Mouse (Mus musculus): ENCODE measurements at regions not wholly inside any gene's neighbourhood (a gene's known extent, or its start where the extent isn't known, plus 50 kb on each side); places are given as distances from the start of the nearest gene placed in this dataset.

GRCm38 (mm10) chr8:34756916-34757315, 645.4 kb upstream of the Gm10131 start:
- no peak overlapping the region for H3K27ac ChIP-seq (ENCODE audit: insufficient read depth, low read depth, low read length)
- TF ChIP-seq POLR2A (IDR thresholded peaks at IDR 0.05; ENCODE audit: insufficient read depth, low read depth, low read length) (no peak), CTCF (IDR thresholded peaks at IDR 0.05; ENCODE audit: insufficient read depth, low read depth, low read length) (no peak)
- H3K4me3 ChIP-seq (ENCODE audit: insufficient read depth, low read depth, low read length): no peak overlapping the region
- WGBS: 100% methylated on average over 2 of the region's 2 CpGs
- no peaks in the 10 kb centered on the region for H3K4me1 ChIP-seq (ENCODE audit: control insufficient read depth, insufficient read depth, low read length)

GRCm38 (mm10) chr8:34756171-34756570, 644.6 kb upstream of the Gm10131 start:
- H3K27ac ChIP-seq (ENCODE audit: insufficient read depth, low read depth, low read length): no peak overlapping the region
- no peaks in the 10 kb centered on the region for H3K4me1 ChIP-seq (ENCODE audit: control insufficient read depth, insufficient read depth, low read length)
- TF ChIP-seq CTCF (IDR thresholded peaks at IDR 0.05; ENCODE audit: insufficient read depth, low read depth, low read length): no peak
- TF ChIP-seq POLR2A (IDR thresholded peaks at IDR 0.05; ENCODE audit: insufficient read depth, low read depth, low read length): no peak
- WGBS: 95% methylated on average over 4 of the region's 4 CpGs
- no peak overlapping the region for H3K4me3 ChIP-seq (ENCODE audit: insufficient read depth, low read depth, low read length)

GRCm38 (mm10) chr8:34755480-34755879, 643.9 kb upstream of the Gm10131 start:
- Histone ChIP-seq H3K4me3 (ENCODE audit: insufficient read depth, low read depth, low read length) (no peak overlapping the region), H3K4me1 (ENCODE audit: control insufficient read depth, insufficient read depth, low read length) (no peaks in the 10 kb centered on the region), H3K27ac (ENCODE audit: insufficient read depth, low read depth, low read length) (no peak overlapping the region)
- WGBS: 86% methylated on average over 4 of the region's 4 CpGs
- TF ChIP-seq CTCF (IDR thresholded peaks at IDR 0.05; ENCODE audit: insufficient read depth, low read depth, low read length) (no peak), POLR2A (IDR thresholded peaks at IDR 0.05; ENCODE audit: insufficient read depth, low read depth, low read length) (no peak)

GRCm38 (mm10) chr8:34753046-34753445, 641.5 kb upstream of the Gm10131 start:
- H3K4me3 ChIP-seq (ENCODE audit: insufficient read depth, low read depth, low read length): no peak overlapping the region
- H3K27ac ChIP-seq (ENCODE audit: insufficient read depth, low read depth, low read length): no peak overlapping the region
- WGBS: 88% methylated on average over 10 of the region's 10 CpGs
- TF ChIP-seq POLR2A (IDR thresholded peaks at IDR 0.05; ENCODE audit: insufficient read depth, low read depth, low read length): no peak
- no peak for TF ChIP-seq CTCF (IDR thresholded peaks at IDR 0.05; ENCODE audit: insufficient read depth, low read depth, low read length)
- no peaks in the 10 kb centered on the region for H3K4me1 ChIP-seq (ENCODE audit: control insufficient read depth, insufficient read depth, low read length)

- H3K4me1 ChIP-seq (ENCODE audit: control insufficient read depth, insufficient read depth, low read length): no peaks in the 10 kb centered on the region
- no peak for TF ChIP-seq POLR2A (IDR thresholded peaks at IDR 0.05; ENCODE audit: insufficient read depth, low read depth, low read length)
- no peak for TF ChIP-seq CTCF (IDR thresholded peaks at IDR 0.05; ENCODE audit: insufficient read depth, low read depth, low read length)
- no peak overlapping the region for H3K4me3 ChIP-seq (ENCODE audit: insufficient read depth, low read depth, low read length)
- 65% methylated on average over 8 of the region's 8 CpGs for WGBS
- no peak overlapping the region for H3K27ac ChIP-seq (ENCODE audit: insufficient read depth, low read depth, low read length)
Measured at GRCm38 (mm10) chr8:34748521-34748920, 637.0 kb upstream of the Gm10131 start.

- WGBS: 95% methylated on average over 7 of the region's 7 CpGs
- no peaks in the 10 kb centered on the region for H3K4me1 ChIP-seq (ENCODE audit: control insufficient read depth, insufficient read depth, low read length)
Measured at GRCm38 (mm10) chr8:34745706-34746105, 634.2 kb upstream of the Gm10131 start.

GRCm38 (mm10) chr8:34744682-34745081, 633.1 kb upstream of the Gm10131 start:
- 68% methylated on average over 4 of the region's 4 CpGs for WGBS
- no peaks in the 10 kb centered on the region for H3K4me1 ChIP-seq (ENCODE audit: control insufficient read depth, insufficient read depth, low read length)
- TF ChIP-seq POLR2A (IDR thresholded peaks at IDR 0.05; ENCODE audit: insufficient read depth, low read depth, low read length) (no peak), CTCF (IDR thresholded peaks at IDR 0.05; ENCODE audit: insufficient read depth, low read depth, low read length) (no peak)
- H3K27ac ChIP-seq (ENCODE audit: insufficient read depth, low read depth, low read length): no peak overlapping the region
- no peak overlapping the region for H3K4me3 ChIP-seq (ENCODE audit: insufficient read depth, low read depth, low read length)

More at GRCm38 (mm10) chr8:34745706-34746105, 634.2 kb upstream of the Gm10131 start:
- TF ChIP-seq POLR2A (IDR thresholded peaks at IDR 0.05; ENCODE audit: insufficient read depth, low read depth, low read length) (no peak), CTCF (IDR thresholded peaks at IDR 0.05; ENCODE audit: insufficient read depth, low read depth, low read length) (no peak)
- Histone ChIP-seq H3K27ac (ENCODE audit: insufficient read depth, low read depth, low read length) (no peak overlapping the region), H3K4me3 (ENCODE audit: insufficient read depth, low read depth, low read length) (no peak overlapping the region)

GRCm38 (mm10) chr8:34744179-34744578, 632.6 kb upstream of the Gm10131 start:
- no peak overlapping the region for H3K4me3 ChIP-seq (ENCODE audit: insufficient read depth, low read depth, low read length)
- no peak for TF ChIP-seq CTCF (IDR thresholded peaks at IDR 0.05; ENCODE audit: insufficient read depth, low read depth, low read length)
- TF ChIP-seq POLR2A (IDR thresholded peaks at IDR 0.05; ENCODE audit: insufficient read depth, low read depth, low read length): no peak
- no peaks in the 10 kb centered on the region for H3K4me1 ChIP-seq (ENCODE audit: control insufficient read depth, insufficient read depth, low read length)
- no peak overlapping the region for H3K27ac ChIP-seq (ENCODE audit: insufficient read depth, low read depth, low read length)

- Histone ChIP-seq H3K4me3 (ENCODE audit: insufficient read depth, low read depth, low read length) (no peak overlapping the region), H3K4me1 (ENCODE audit: control insufficient read depth, insufficient read depth, low read length) (no peaks in the 10 kb centered on the region), H3K27ac (ENCODE audit: insufficient read depth, low read depth, low read length) (no peak overlapping the region)
- WGBS: 57% methylated on average over 6 of the region's 6 CpGs
- TF ChIP-seq CTCF (IDR thresholded peaks at IDR 0.05; ENCODE audit: insufficient read depth, low read depth, low read length) (no peak), POLR2A (IDR thresholded peaks at IDR 0.05; ENCODE audit: insufficient read depth, low read depth, low read length) (no peak)
Measured at GRCm38 (mm10) chr8:34743137-34743536, 631.6 kb upstream of the Gm10131 start.

GRCm38 (mm10) chr8:34740836-34741235, 629.3 kb upstream of the Gm10131 start:
- Histone ChIP-seq H3K4me1 (ENCODE audit: control insufficient read depth, insufficient read depth, low read length) (no peaks in the 10 kb centered on the region), H3K4me3 (ENCODE audit: insufficient read depth, low read depth, low read length) (no peak overlapping the region), H3K27ac (ENCODE audit: insufficient read depth, low read depth, low read length) (no peak overlapping the region)
- TF ChIP-seq CTCF (IDR thresholded peaks at IDR 0.05; ENCODE audit: insufficient read depth, low read depth, low read length) (no peak), POLR2A (IDR thresholded peaks at IDR 0.05; ENCODE audit: insufficient read depth, low read depth, low read length) (no peak)
- WGBS: 96% methylated on average over 10 of the region's 10 CpGs
